Mouse (Mus musculus) embryonic facial prominence, embryonic 13.5 days (tissue): ENCODE data around the gene E130116L18Rik. TPM values are rescaled to one million over a fixed set of nuclear protein-coding genes. Genes with fewer than 3 reads are reported as not detected.
"Not testable (repeated sequence)": the region's sequence is repeated elsewhere in the genome, so short reads cannot be mapped to it uniquely, and the experiment has no call there.

Experiments used
- ATAC-seq: fragments of 200-750 bp; cut with Nextera tagmentation; 2 replicates; pipeline ENCODE4 v1.8.0; 2017; ENCODE audit warnings: low read depth; ENCODE audit not compliant: insufficient number of reproducible peaks, insufficient read depth, low FRiP score, low TSS enrichment
- H3K27ac ChIP-seq: fragments of 300-500 bp; sonication (generic); 2 replicates; pipeline ENCODE4 v1.5.1; 2015; ENCODE audit warnings: moderate library complexity, mild to moderate bottlenecking, inconsistent platforms
- H3K27me3 ChIP-seq: fragments of 300-500 bp; sonication (generic); 2 replicates; pipeline ENCODE4 v1.6.1; 2015; ENCODE audit warnings: mild to moderate bottlenecking, inconsistent platforms
- H3K36me3 ChIP-seq: fragments of 300-500 bp; sonication (generic); 2 replicates; pipeline ENCODE4 v1.6.1; 2015; ENCODE audit warnings: mild to moderate bottlenecking, inconsistent platforms
- H3K4me1 ChIP-seq: fragments of 300-500 bp; sonication (generic); 2 replicates; pipeline ENCODE4 v1.6.1; 2015; ENCODE audit warnings: inconsistent platforms
- H3K4me2 ChIP-seq: fragments of 300-500 bp; sonication (generic); 2 replicates; pipeline ENCODE4 v1.6.1; 2015; ENCODE audit warnings: moderate library complexity, mild to moderate bottlenecking, inconsistent platforms
- H3K4me3 ChIP-seq: fragments of 300-500 bp; sonication (generic); 2 replicates; pipeline ENCODE4 v1.5.1; 2015; ENCODE audit warnings: mild to moderate bottlenecking, inconsistent platforms
- H3K9ac ChIP-seq: fragments of 300-500 bp; sonication (generic); 2 replicates; pipeline ENCODE4 v1.6.1; 2015; ENCODE audit warnings: mild to moderate bottlenecking, inconsistent platforms
- H3K9me3 ChIP-seq: fragments of 300-500 bp; sonication (generic); 2 replicates; pipeline ENCODE4 v1.6.1; 2016; ENCODE audit warnings: inconsistent platforms
- WGBS: fragments of 180-500 bp; shearing (Covaris S2); methylation state at CpG from one replicate; pipeline ENCODE4 v1.1.7; 2015; ENCODE audit warnings: mixed read lengths; 5-methylcytosine and 5-hydroxymethylcytosine counted together
- polyA plus RNA-seq: library from polyadenylated mRNA; unstranded; fragments of >200 nt; fragmentation: Nextera tagmentation; extraction: Ambion mirVana; gene quantifications from 2 replicates; pipeline ENCODE4 v1.2.1, GENCODE M21; 2015

The E130116L18Rik gene
- polyA plus RNA-seq, 1 experiment from 2014 or later: not detected

- no peak overlapping the region for H3K9ac ChIP-seq
- no peak overlapping the region for H3K4me3 ChIP-seq
- 91% methylated on average over 6 of the region's 6 CpGs for WGBS
- no peaks in the 10 kb centered on the region for H3K9me3 ChIP-seq
- H3K4me1 ChIP-seq: no peaks in the 10 kb centered on the region
- no peak overlapping the region for H3K4me2 ChIP-seq
- no peak for ATAC-seq
- no peak overlapping the region for H3K27ac ChIP-seq
- H3K36me3 ChIP-seq: peaks cover 12% of the 10 kb centered on the region
- H3K27me3 ChIP-seq: no peaks in the 10 kb centered on the region
These were observed 20.1 kb upstream of the E130116L18Rik start for GRCm38 (mm10) chr5:25243101-25243500.

- Histone ChIP-seq H3K4me2 (0 out of 2 replicates have a peak overlapping the region, but pooled peaks have one; percentile 66), H3K36me3 (0 out of 2 replicates have a peak, but pooled peaks cover 11% of the 10 kb centered on the region)
- H3K27me3 ChIP-seq, ATAC-seq, H3K4me3 ChIP-seq, H3K9me3 ChIP-seq, H3K4me1 ChIP-seq, H3K27ac ChIP-seq, H3K9ac ChIP-seq: not testable (repeated sequence)
- 88% methylated on average over 1 of the region's 1 CpGs for WGBS
These were observed 1.4 kb upstream of the E130116L18Rik start for GRCm38 (mm10) chr5:25224377-25224776.

GRCm38 (mm10) chr5:25221604-25222003 is 1.3 kb downstream of the E130116L18Rik start, which contains the start of gene Galnt11:
Galnt11 (plus strand) TSS chr5:25221904.
- H3K27ac ChIP-seq: peak within 1 kb of the TSS; percentile 78
- peaks cover 8% of the 10 kb centered on the region for H3K4me1 ChIP-seq
- H3K4me2 ChIP-seq: peak within 1 kb of the TSS; percentile 66
- H3K4me3 ChIP-seq: peak within 1 kb of the TSS; percentile 73
- 81% methylated on average over 3 of the region's 3 CpGs for WGBS
- H3K36me3 ChIP-seq: no peaks in the 10 kb centered on the region
- no peaks in the 10 kb centered on the region for H3K27me3 ChIP-seq
- no peaks in the 10 kb centered on the region for H3K9me3 ChIP-seq
- no peak for ATAC-seq
- H3K9ac ChIP-seq: peak within 1 kb of the TSS; percentile 86

GRCm38 (mm10) chr5:25215006-25215405 is 7.9 kb downstream of the E130116L18Rik start:
- ATAC-seq: no peak
- H3K27me3 ChIP-seq: no peaks in the 10 kb centered on the region
- H3K4me3 ChIP-seq: no peak overlapping the region
- no peak overlapping the region for H3K9ac ChIP-seq
- no peaks in the 10 kb centered on the region for H3K36me3 ChIP-seq
- H3K9me3 ChIP-seq: no peaks in the 10 kb centered on the region
- H3K27ac ChIP-seq: no peak overlapping the region
- no peak overlapping the region for H3K4me2 ChIP-seq
- no peaks in the 10 kb centered on the region for H3K4me1 ChIP-seq
- WGBS: 75% methylated on average over 6 of the region's 6 CpGs

- H3K9ac ChIP-seq, H3K27me3 ChIP-seq, H3K9me3 ChIP-seq, H3K4me2 ChIP-seq, H3K4me3 ChIP-seq, H3K4me1 ChIP-seq, H3K27ac ChIP-seq, ATAC-seq, H3K36me3 ChIP-seq: not testable (repeated sequence)
These were observed 9.7 kb downstream of the E130116L18Rik start for GRCm38 (mm10) chr5:25213216-25213615.

GRCm38 (mm10) chr5:25211872-25212271 is 11.1 kb downstream of the E130116L18Rik start:
- Histone ChIP-seq H3K36me3 (no peaks in the 10 kb centered on the region), H3K27ac (no peak overlapping the region), H3K9me3 (no peaks in the 10 kb centered on the region), H3K4me3 (no peak overlapping the region), H3K4me1 (no peaks in the 10 kb centered on the region), H3K27me3 (no peaks in the 10 kb centered on the region), H3K9ac (no peak overlapping the region), H3K4me2 (no peak overlapping the region)
- 72% methylated on average over 1 of the region's 1 CpGs for WGBS
- ATAC-seq: no peak

GRCm38 (mm10) chr5:25190521-25190920 is 32.4 kb downstream of the E130116L18Rik start:
- H3K9me3 ChIP-seq: no peaks in the 10 kb centered on the region
- 86% methylated on average over 2 of the region's 2 CpGs for WGBS
- H3K27me3 ChIP-seq: no peaks in the 10 kb centered on the region
- no peak overlapping the region for H3K9ac ChIP-seq
- peaks cover 16% of the 10 kb centered on the region for H3K4me1 ChIP-seq
- ATAC-seq: no peak
- H3K36me3 ChIP-seq: no peaks in the 10 kb centered on the region
- H3K4me3 ChIP-seq: no peak overlapping the region
- no peak overlapping the region for H3K4me2 ChIP-seq
- no peak overlapping the region for H3K27ac ChIP-seq

- Histone ChIP-seq H3K27ac (no peak overlapping the region), H3K36me3 (no peaks in the 10 kb centered on the region), H3K4me2 (no peak overlapping the region), H3K4me3 (no peak overlapping the region), H3K27me3 (no peaks in the 10 kb centered on the region), H3K9me3 (no peaks in the 10 kb centered on the region), H3K4me1 (peaks cover 16% of the 10 kb centered on the region), H3K9ac (no peak overlapping the region)
- WGBS: 44% methylated on average over 1 of the region's 1 CpGs
- no peak for ATAC-seq
These were observed 34.2 kb downstream of the E130116L18Rik start for GRCm38 (mm10) chr5:25188802-25189201.

GRCm38 (mm10) chr5:25187727-25188126 is 35.2 kb downstream of the E130116L18Rik start:
- Histone ChIP-seq H3K27ac (no peak overlapping the region), H3K27me3 (no peaks in the 10 kb centered on the region), H3K4me2 (no peak overlapping the region), H3K9me3 (no peaks in the 10 kb centered on the region), H3K36me3 (no peaks in the 10 kb centered on the region), H3K9ac (no peak overlapping the region), H3K4me3 (no peak overlapping the region), H3K4me1 (peaks cover 16% of the 10 kb centered on the region)
- no peak for ATAC-seq

- no peaks in the 10 kb centered on the region for H3K36me3 ChIP-seq
- H3K4me2 ChIP-seq: no peak overlapping the region
- no peaks in the 10 kb centered on the region for H3K9me3 ChIP-seq
- no peaks in the 10 kb centered on the region for H3K27me3 ChIP-seq
- H3K4me3 ChIP-seq: no peak overlapping the region
- WGBS: 56% methylated on average over 2 of the region's 2 CpGs
- no peak overlapping the region for H3K9ac ChIP-seq
- no peak overlapping the region for H3K27ac ChIP-seq
- H3K4me1 ChIP-seq: peaks cover 14% of the 10 kb centered on the region
- no peak for ATAC-seq
These were observed 38.4 kb downstream of the E130116L18Rik start for GRCm38 (mm10) chr5:25184594-25184993.

- peaks cover 11% of the 10 kb centered on the region for H3K4me1 ChIP-seq
- H3K9ac ChIP-seq: no peak overlapping the region
- no peaks in the 10 kb centered on the region for H3K27me3 ChIP-seq
- ATAC-seq: no peak
- H3K36me3 ChIP-seq: no peaks in the 10 kb centered on the region
- 80% methylated on average over 4 of the region's 4 CpGs for WGBS
- no peak overlapping the region for H3K4me3 ChIP-seq
- H3K9me3 ChIP-seq: no peaks in the 10 kb centered on the region
- no peak overlapping the region for H3K27ac ChIP-seq
- H3K4me2 ChIP-seq: no peak overlapping the region
These were observed 39.4 kb downstream of the E130116L18Rik start for GRCm38 (mm10) chr5:25183595-25183994.

GRCm38 (mm10) chr5:25181004-25181531 is 41.9 kb downstream of the E130116L18Rik start, which contains the start of gene Galntl5:
Galntl5 (plus strand) TSS chr5:25181460.
- H3K9me3 ChIP-seq: no peaks in the 10 kb centered on the region
- no peaks in the 10 kb centered on the region for H3K27me3 ChIP-seq
- H3K4me3 ChIP-seq: no peak within 1 kb of the TSS
- no peaks in the 10 kb centered on the region for H3K4me1 ChIP-seq
- no peak for ATAC-seq
- H3K36me3 ChIP-seq: no peaks in the 10 kb centered on the region
- WGBS: 69% methylated on average over 1 of the region's 1 CpGs
- 0 out of 2 replicates have a peak within 1 kb of the TSS, but pooled peaks have one; percentile 21 for H3K9ac ChIP-seq
- no peak within 1 kb of the TSS for H3K27ac ChIP-seq
- no peak within 1 kb of the TSS for H3K4me2 ChIP-seq
